Mouse (Mus musculus) retina, postnatal 1 day (tissue): ENCODE measurements around the gene Rabif.

ENCODE experiments used
- DNase-seq: peaks from one replicate; pipeline ENCODE4 v3.0.0-alpha.2; 2012

Gene Rabif

DNA sequence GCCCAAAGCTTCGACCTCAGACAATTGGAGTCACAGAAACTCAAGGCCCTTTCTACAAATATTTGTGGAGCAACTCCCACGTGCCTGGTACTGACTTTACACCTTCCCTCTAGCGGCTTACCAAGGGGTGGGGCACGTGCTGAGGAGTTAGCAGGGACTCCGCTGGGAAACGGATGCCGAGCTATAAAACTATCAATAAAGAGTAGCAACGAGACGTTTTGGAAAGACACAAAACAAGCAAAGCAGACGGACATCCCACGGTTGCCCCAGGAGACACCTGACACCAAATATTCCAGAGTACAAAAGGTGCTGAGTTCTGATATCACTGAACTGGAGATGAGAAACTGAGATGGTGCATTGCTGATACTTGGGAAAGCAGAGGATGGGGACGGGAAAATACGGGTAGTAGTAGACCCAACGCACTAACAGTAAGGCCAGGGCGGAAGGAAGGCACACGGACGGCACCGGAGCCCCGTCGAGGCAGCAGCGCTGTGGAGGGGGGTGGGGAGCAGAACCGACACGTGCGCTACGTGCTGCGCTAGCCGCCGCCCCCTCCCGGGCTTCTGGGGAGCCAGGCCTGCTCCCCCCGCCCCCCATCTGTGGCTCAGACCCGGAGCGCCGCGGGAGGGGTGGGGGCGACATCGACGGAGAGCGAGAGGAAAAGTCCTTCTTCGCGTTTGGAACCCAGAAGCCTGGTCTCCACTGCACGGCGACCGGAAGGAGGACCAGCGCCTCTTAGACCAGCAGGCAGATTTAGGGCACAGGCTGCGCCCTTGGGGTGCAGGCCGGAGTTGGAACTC is 61.6 kb downstream of the Rabif start:
- DNase-seq, result no peak

DNA sequence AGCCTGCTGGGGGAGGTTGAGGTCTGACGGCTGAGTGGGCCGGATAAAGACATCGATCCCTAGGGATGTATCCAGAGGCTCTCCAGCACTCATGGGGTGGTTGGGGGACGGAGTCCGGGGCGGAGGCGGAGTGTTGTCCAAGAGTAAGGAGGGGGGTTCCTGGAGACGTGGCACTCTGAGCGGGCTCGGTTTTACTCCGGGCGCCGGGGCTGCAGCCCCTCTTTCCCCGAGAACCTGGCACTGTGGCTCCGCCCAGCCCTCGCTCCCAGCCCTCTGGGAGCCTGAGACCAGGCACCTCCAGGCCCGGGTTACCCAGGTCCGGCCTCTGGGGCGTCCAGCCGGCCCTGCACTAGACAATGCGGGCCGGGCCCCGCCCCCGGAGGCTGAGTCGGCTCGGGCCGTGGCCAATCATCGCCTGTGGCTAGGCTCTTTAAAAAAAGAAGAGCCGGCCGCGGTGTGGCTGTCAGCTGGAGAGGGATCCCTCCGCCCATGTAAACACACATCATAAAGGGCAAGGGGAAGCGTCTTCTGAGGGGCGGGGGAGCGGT is 62.3 kb downstream of the Rabif start:
- peak; percentile 98 for DNase-seq
